Mouse (Mus musculus): ENCODE results near the gene Plxna2.
A peak's percentile ranks its signal among the peaks of the same experiment; 100 is the strongest.

Gene Plxna2

GRCm38 (mm10) chr1:194815547-194815946 is 197.5 kb downstream of the Plxna2 start:
- no peak for DNase-seq (ENCODE audit: low spot score in 2 of 2)

- peak; percentile 77 to 82 for DNase-seq (ENCODE audit: low spot score in 2 of 2)
These were observed 198.9 kb downstream of the Plxna2 start for GRCm38 (mm10) chr1:194816913-194817312.

- no peak for DNase-seq (ENCODE audit: low spot score in 2 of 2)
These were observed 202.9 kb downstream of the Plxna2 start for GRCm38 (mm10) chr1:194820953-194821352.

GRCm38 (mm10) chr1:194821721-194822120 is 203.7 kb downstream of the Plxna2 start:
- DNase-seq (ENCODE audit: low spot score in 2 of 2) = no peak

GRCm38 (mm10) chr1:194828316-194828715 is 210.3 kb downstream of the Plxna2 start:
- DNase-seq (ENCODE audit: low spot score in 2 of 2) = no peak

- no peak for DNase-seq (ENCODE audit: low spot score in 2 of 2)
These were observed 217.2 kb downstream of the Plxna2 start for GRCm38 (mm10) chr1:194835238-194835637.

- DNase-seq (ENCODE audit: low spot score in 2 of 2) = no peak
These were observed 218.2 kb downstream of the Plxna2 start for GRCm38 (mm10) chr1:194836182-194836581.

- no peak for DNase-seq (ENCODE audit: low spot score in 2 of 2)
These were observed 218.7 kb downstream of the Plxna2 start for GRCm38 (mm10) chr1:194836671-194837070.

GRCm38 (mm10) chr1:194839230-194839910 is 221.4 kb downstream of the Plxna2 start:
- DNase-seq (ENCODE audit: low spot score in 2 of 2) = peak; percentile 23 to 76

GRCm38 (mm10) chr1:194843020-194843419 is 225.0 kb downstream of the Plxna2 start:
- no peak for DNase-seq (ENCODE audit: low spot score in 2 of 2)

- DNase-seq (ENCODE audit: low spot score in 2 of 2) = no peak
These were observed 229.0 kb downstream of the Plxna2 start for GRCm38 (mm10) chr1:194847014-194847413.

- no peak for DNase-seq (ENCODE audit: low spot score in 2 of 2)
These were observed 233.4 kb downstream of the Plxna2 start for GRCm38 (mm10) chr1:194851242-194852064.

GRCm38 (mm10) chr1:194852065-194852358 is 234.0 kb downstream of the Plxna2 start:
- no peak for DNase-seq (ENCODE audit: low spot score in 2 of 2)
